11 mouse cellular contexts compared by ENCODE assay signal in genomic region chrX:78539734-78540133, GRCm38 (mm10). TPM values are rescaled to one million over a fixed set of nuclear protein-coding genes. Genes with fewer than 3 reads are reported as not detected.
A peak's percentile ranks its signal among the peaks of the same experiment; 100 is the strongest.
DNase-seq lines count a peak whose midpoint lies in the region; ATAC-seq and TF ChIP-seq lines count a peak whose summit lies in the region.
"Had no signal": no experiment of that assay in that cellular context is flagged by ENCODE, and none has a peak within 500 bp of the region (broad histone marks: within the 10 kb centered on the region; RNA-seq: fewer than 3 reads in every experiment).

No protein-coding gene starts in this region.

- ATAC-seq in intestine, postnatal 0 days, result no peak
- no peak for ATAC-seq in intestine, embryonic 16.5 days
- no peak for ATAC-seq in liver, postnatal 0 days
- ATAC-seq in forebrain, embryonic 14.5 days, result no peak
- ATAC-seq: midbrain, embryonic 13.5 days had no signal

- H3K36me3 ChIP-seq in intestine, postnatal 0 days (ENCODE audit: control insufficient read depth, insufficient read depth), result no peaks in the 10 kb centered on the region
- no peaks in the 10 kb centered on the region for H3K36me3 ChIP-seq in intestine, embryonic 16.5 days (ENCODE audit: control insufficient read depth, insufficient read depth, low read length)
- peaks cover 0 to 2% of the 10 kb centered on the region in 2 experiments; a peak in 2 of 4 replicates for H3K36me3 ChIP-seq in MEL (ENCODE audit: control insufficient read depth in 1 of 2, insufficient read depth in 2 of 2, low read length in 2 of 2)
- H3K36me3 ChIP-seq in liver, postnatal 0 days (replicated peaks; ENCODE audit: insufficient read depth, low read length), result no peaks in the 10 kb centered on the region
- H3K36me3 ChIP-seq in forebrain, embryonic 14.5 days (ENCODE audit: control insufficient read depth, insufficient read depth, low read length), result no peaks in the 10 kb centered on the region
- H3K36me3 ChIP-seq: limb, embryonic 15.5 days; midbrain, embryonic 13.5 days had no signal

- no peak overlapping the region for H3K27ac ChIP-seq in intestine, postnatal 0 days (ENCODE audit: low read depth, low read length)
- no peak overlapping the region for H3K27ac ChIP-seq in intestine, embryonic 16.5 days (ENCODE audit: low read length)
- no peak overlapping the region for H3K27ac ChIP-seq in MEL (ENCODE audit: control insufficient read depth, low read depth, low read length)
- no peak overlapping the region for H3K27ac ChIP-seq in liver, postnatal 0 days (ENCODE audit: low read depth)
- no peak overlapping the region for H3K27ac ChIP-seq in forebrain, embryonic 14.5 days (ENCODE audit: low read depth, low read length)
- H3K27ac ChIP-seq: hindbrain, embryonic 14.5 days; limb, embryonic 15.5 days; midbrain, embryonic 13.5 days had no signal

- no peak; the same call in 1 of the 2 replicates for TF ChIP-seq RAD21 in MEL (IDR thresholded peaks at IDR 0.05; ENCODE audit: low read depth, low read length)

- TF ChIP-seq CTCF in intestine, postnatal 0 days (IDR thresholded peaks at IDR 0.05; ENCODE audit: low read depth), result peak; percentile 45
- peak; percentile 1 to 27 (median 24); a peak in 3 of 6 replicates for TF ChIP-seq CTCF in MEL (IDR thresholded peaks at IDR 0.05 in 2 of 3, conservative IDR thresholded peaks at IDR 0.05 in 1 of 3; ENCODE audit: control insufficient read depth in 1 of 3, insufficient read depth in 1 of 3, low read depth in 2 of 3, low read length in 3 of 3, poor library complexity in 1 of 3, severe bottlenecking in 1 of 3)
- TF ChIP-seq CTCF in liver, postnatal 0 days (IDR thresholded peaks at IDR 0.05; ENCODE audit: low read depth), result peak; percentile 51

- H3K4me1 ChIP-seq in intestine, postnatal 0 days (replicated peaks; ENCODE audit: control insufficient read depth, insufficient read depth, low read length), result no peaks in the 10 kb centered on the region
- no peaks in the 10 kb centered on the region for H3K4me1 ChIP-seq in intestine, embryonic 16.5 days (ENCODE audit: control insufficient read depth, insufficient read depth, low read length)
- peaks cover 0 to 5% of the 10 kb centered on the region in 2 experiments; a peak in 2 of 4 replicates for H3K4me1 ChIP-seq in MEL (ENCODE audit: control insufficient read depth in 1 of 2, insufficient read depth in 2 of 2, low read length in 2 of 2)
- H3K4me1 ChIP-seq in liver, postnatal 0 days (ENCODE audit: insufficient read depth), result no peaks in the 10 kb centered on the region
- H3K4me1 ChIP-seq in forebrain, embryonic 14.5 days (ENCODE audit: control insufficient read depth, insufficient read depth, low read length), result no peaks in the 10 kb centered on the region
- H3K4me1 ChIP-seq: limb, embryonic 15.5 days; midbrain, embryonic 13.5 days had no signal

- H3K9ac ChIP-seq in intestine, postnatal 0 days (ENCODE audit: low read depth, low read length), result no peak overlapping the region
- H3K9ac ChIP-seq in intestine, embryonic 16.5 days (ENCODE audit: low read depth, low read length), result no peak overlapping the region
- no peak overlapping the region for H3K9ac ChIP-seq in MEL (ENCODE audit: control insufficient read depth, low read depth, low read length, poor library complexity, severe bottlenecking)
- no peak overlapping the region for H3K9ac ChIP-seq in liver, postnatal 0 days (replicated peaks)
- no peak overlapping the region for H3K9ac ChIP-seq in forebrain, embryonic 14.5 days (ENCODE audit: low read length)
- H3K9ac ChIP-seq: hindbrain, embryonic 14.5 days; limb, embryonic 15.5 days; midbrain, embryonic 13.5 days had no signal

- no peak for TF ChIP-seq EP300 in MEL (IDR thresholded peaks at IDR 0.05; ENCODE audit: low read depth in 1 of 2, low read length in 2 of 2)
- no peak for TF ChIP-seq EP300 in liver, postnatal 0 days (IDR thresholded peaks at IDR 0.05; ENCODE audit: low read depth)

- no peak overlapping the region for H3K4me2 ChIP-seq in intestine, postnatal 0 days (replicated peaks; ENCODE audit: low read depth)
- no peak overlapping the region for H3K4me2 ChIP-seq in intestine, embryonic 16.5 days (ENCODE audit: low read depth, low read length)
- no peak overlapping the region for H3K4me2 ChIP-seq in liver, postnatal 0 days (ENCODE audit: low read depth, low read length)
- H3K4me2 ChIP-seq in forebrain, embryonic 14.5 days (ENCODE audit: low read length), result no peak overlapping the region
- H3K4me2 ChIP-seq: hindbrain, embryonic 14.5 days; limb, embryonic 15.5 days; midbrain, embryonic 13.5 days had no signal

- no peaks in the 10 kb centered on the region for H3K79me2 ChIP-seq in MEL (ENCODE audit: control insufficient read depth, insufficient read depth, low read length, poor library complexity)

- no peaks in the 10 kb centered on the region for H3K9me3 ChIP-seq in intestine, postnatal 0 days (ENCODE audit: control insufficient read depth)
- H3K9me3 ChIP-seq in intestine, embryonic 16.5 days (ENCODE audit: control insufficient read depth, low read length), result no peaks in the 10 kb centered on the region
- H3K9me3 ChIP-seq in MEL (replicated peaks; ENCODE audit: insufficient read depth, low read length), result no peaks in the 10 kb centered on the region
- no peaks in the 10 kb centered on the region for H3K9me3 ChIP-seq in liver, postnatal 0 days (ENCODE audit: low read length)
- no peaks in the 10 kb centered on the region for H3K9me3 ChIP-seq in forebrain, embryonic 14.5 days (replicated peaks; ENCODE audit: control insufficient read depth, low read length)
- H3K9me3 ChIP-seq: limb, embryonic 15.5 days; midbrain, embryonic 13.5 days had no signal

- H3K4me3 ChIP-seq in intestine, postnatal 0 days (ENCODE audit: low read depth, low read length), result no peak overlapping the region
- no peak overlapping the region for H3K4me3 ChIP-seq in intestine, embryonic 16.5 days (ENCODE audit: low read length)
- no peak overlapping the region for H3K4me3 ChIP-seq in MEL (ENCODE audit: control insufficient read depth in 1 of 2, insufficient read depth in 1 of 2, low read depth in 2 of 2, low read length in 2 of 2)
- no peak overlapping the region for H3K4me3 ChIP-seq in liver, postnatal 0 days (ENCODE audit: low read depth, low read length)
- no peak overlapping the region for H3K4me3 ChIP-seq in forebrain, embryonic 14.5 days (ENCODE audit: low read depth, low read length)
- H3K4me3 ChIP-seq: limb, embryonic 15.5 days; midbrain, embryonic 13.5 days had no signal

- DNase-seq in 3T3-L1 (ENCODE audit: low read depth, low spot score) (peak; percentile 24), MEL (ENCODE audit: low read depth, low spot score) (no peak)
- DNase-seq in liver, postnatal 0 days, result peak; percentile 13
- no peak for DNase-seq in forebrain, embryonic 14.5 days (ENCODE audit: low spot score)
- no peak for DNase-seq in layer of hippocampus, adult 18-20 months (ENCODE audit: low spot score in 2 of 2)
- DNase-seq in layer of hippocampus, adult 9-10 months (ENCODE audit: low spot score), result no peak

- no peak for TF ChIP-seq POLR2A in MEL (IDR thresholded peaks at IDR 0.05; ENCODE audit: control insufficient read depth in 1 of 2, insufficient read depth in 1 of 2, low read depth in 1 of 2, low read length in 2 of 2, poor library complexity in 1 of 2)

- no peaks in the 10 kb centered on the region for H3K27me3 ChIP-seq in intestine, postnatal 0 days (replicated peaks; ENCODE audit: control insufficient read depth, insufficient read depth, low read length)
- H3K27me3 ChIP-seq in intestine, embryonic 16.5 days (replicated peaks; ENCODE audit: control insufficient read depth, insufficient read depth, low read length), result no peaks in the 10 kb centered on the region
- H3K27me3 ChIP-seq in MEL (ENCODE audit: control insufficient read depth in 1 of 2, insufficient read depth in 2 of 2, low read length in 2 of 2), result no peaks in the 10 kb centered on the region
- H3K27me3 ChIP-seq in liver, postnatal 0 days (ENCODE audit: insufficient read depth, low read length), result no peaks in the 10 kb centered on the region
- H3K27me3 ChIP-seq in forebrain, embryonic 14.5 days (replicated peaks; ENCODE audit: control insufficient read depth, insufficient read depth, low read length), result no peaks in the 10 kb centered on the region
- H3K27me3 ChIP-seq: limb, embryonic 15.5 days; midbrain, embryonic 13.5 days had no signal

TF ChIP-seq in MEL, 35 proteins besides CTCF, POLR2A, EP300 and RAD21:
- no peak for TF ChIP-seq TCF12 (IDR thresholded peaks at IDR 0.05; ENCODE audit: low read depth, low read length)
- no peak; the same call in 1 of the 2 replicates for TF ChIP-seq SMC3 (IDR thresholded peaks at IDR 0.05; ENCODE audit: low read depth, low read length)
- no peak for TF ChIP-seq KAT2A (conservative IDR thresholded peaks at IDR 0.05; ENCODE audit: low read depth, low read length)
- no peak for TF ChIP-seq E2F4 (IDR thresholded peaks at IDR 0.05; ENCODE audit: borderline replicate concordance, low read depth, low read length)
- TF ChIP-seq GABPA (IDR thresholded peaks at IDR 0.05; ENCODE audit: low read depth, low read length), result no peak
- no peak for TF ChIP-seq ZKSCAN1 (IDR thresholded peaks at IDR 0.05; ENCODE audit: low read depth, low read length)
- TF ChIP-seq MEF2A (IDR thresholded peaks at IDR 0.05; ENCODE audit: extremely low read depth, insufficient replicate concordance, low read depth, low read length, poor library complexity, severe bottlenecking), result no peak
- TF ChIP-seq ZC3H11A (IDR thresholded peaks at IDR 0.05; ENCODE audit: low read depth, low read length), result no peak
- TF ChIP-seq NELFE (IDR thresholded peaks at IDR 0.05; ENCODE audit: low read depth, low read length), result no peak

RNA-seq across cellular contexts. Expression of gene Prrg1, which starts 44.0 kb away (rescaled TPM):
- polyA plus RNA-seq in intestine, postnatal 0 days (2015; fragmentation: Nextera tagmentation; extraction: Ambion mirVana), result 2.4 and 2.6 TPM in 2 replicates
- polyA plus RNA-seq in intestine, embryonic 16.5 days (2015; fragmentation: Nextera tagmentation; extraction: Ambion mirVana), result 5.6 and 5.7 TPM in 2 replicates
- total RNA-seq in MEL (2012; rRNA removed), result 2.7 and 4.5 TPM in 2 replicates
- 1 to 10 TPM in 1 of 2 experiments, not detected in 1; 3.5 TPM for polyA plus RNA-seq in MEL (2012; ENCODE audit: insufficient read depth in 1 of 2, insufficient read length in 2 of 2, low read depth in 1 of 2, low replicate concordance in 2 of 2, missing spikeins in 1 of 2)
- polyA plus RNA-seq in liver, postnatal 0 days (2015; fragmentation: Nextera tagmentation; extraction: Ambion mirVana), result 1.0 and 1.1 TPM in 2 replicates
- polyA plus RNA-seq in forebrain, embryonic 14.5 days (2014; fragmentation: Nextera tagmentation; extraction: Ambion mirVana), result 6.0 and 6.5 TPM in 2 replicates
- total RNA-seq in layer of hippocampus, adult 18-20 months (2021), result 1 to 10 TPM; 3.7 to 6.9 TPM

Comparison
In these comparisons a context has a peak if more than half of its experiments do, and no peak if none do; other contexts are left out.
1. DNase-seq: peak in 3T3-L1 (single experiment) and liver, postnatal 0 days (single experiment); none in MEL (single experiment), forebrain, embryonic 14.5 days (single experiment), layer of hippocampus, adult 18-20 months (0 of 2) and layer of hippocampus, adult 9-10 months (single experiment).
2. Peak in every context shown above with its lines, with median percentiles within 50 percentile points of each other: CTCF ChIP-seq.